Mouse (Mus musculus) heart, postnatal 0 days (tissue): Measurements from ENCODE around the gene Lrp3.
"Not testable (repeated sequence)": the region's sequence is repeated elsewhere in the genome, so short reads cannot be mapped to it uniquely, and the experiment has no call there.

Experiments
- CTCF ChIP-seq: IDR thresholded peaks from 2 replicates; pipeline ENCODE4 v1.5.1; 2016; ENCODE audit warnings: antibody characterized with exemption, control low read depth, low read depth
- EP300 ChIP-seq: IDR thresholded peaks from 2 replicates; pipeline ENCODE4 v1.6.1; 2016; ENCODE audit warnings: antibody characterized with exemption, low read depth

- TF ChIP-seq EP300, CTCF: not testable (repeated sequence)
Measured at GRCm38 (mm10) chr7:35237935-35238334, 22.6 kb upstream of the Lrp3 start.
